Mouse (Mus musculus) E14TG2a.4 (cell line): ENCODE data around the gene Gsta2.
"Not testable (repeated sequence)": the region's sequence is repeated elsewhere in the genome, so short reads cannot be mapped to it uniquely, and the experiment has no call there.

ENCODE experiments used
- H3K27me3 ChIP-seq: 2 replicates; pipeline ENCODE4 v1.6.1; 2014; ENCODE audit warnings: low read length, control low read depth; ENCODE audit not compliant: insufficient read depth
- H3K36me3 ChIP-seq: 2 replicates; pipeline ENCODE4 v1.6.1; 2014; ENCODE audit warnings: low read length, control low read depth; ENCODE audit not compliant: insufficient read depth
- H3K4me1 ChIP-seq: replicated peaks from 2 replicates; pipeline ENCODE4 v1.6.1; 2014; ENCODE audit warnings: low read depth, low read length, control low read depth
- H3K4me3 ChIP-seq: replicated peaks from 2 replicates; pipeline ENCODE4 v1.5.1; 2014; ENCODE audit warnings: mild to moderate bottlenecking, low read length
- H3K9me3 ChIP-seq: 2 replicates; pipeline ENCODE4 v1.6.1; 2014; ENCODE audit warnings: low read length, control low read depth
- CTCF ChIP-seq: conservative IDR thresholded peaks from 2 replicates; pipeline ENCODE4 v1.5.1; 2014; ENCODE audit warnings: low read length
- NANOG ChIP-seq: IDR thresholded peaks from 2 replicates; pipeline ENCODE4 v1.6.1; 2014; ENCODE audit warnings: borderline replicate concordance, low read length, mixed read lengths
- POU5F1 ChIP-seq: IDR thresholded peaks from 2 replicates; pipeline ENCODE4 v1.6.1; 2014; ENCODE audit warnings: low read length, borderline replicate concordance

Gene Gsta2

DNA sequence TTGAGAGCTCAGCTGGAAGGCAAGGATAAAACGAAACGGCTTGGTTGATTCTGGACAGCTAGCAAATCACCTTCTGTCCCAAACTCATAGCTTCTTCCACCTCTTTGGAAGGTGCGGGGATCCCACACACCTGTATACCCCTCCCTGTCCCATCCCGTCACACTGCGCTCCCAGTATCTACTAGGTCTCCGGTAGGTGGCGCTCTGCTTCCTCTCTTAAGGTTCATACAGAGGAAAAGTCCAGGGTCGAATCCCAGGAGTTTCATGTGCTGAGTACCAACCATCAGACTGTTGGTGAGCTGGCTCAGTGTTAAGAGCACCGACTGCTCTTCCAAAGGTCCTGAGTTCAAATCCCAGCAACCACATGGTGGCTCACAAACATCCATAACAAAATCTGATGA is 2.5 kb upstream of the Gsta2 start:
- Histone ChIP-seq H3K4me3 (no peak overlapping the region), H3K27me3 (no peaks in the 10 kb centered on the region), H3K36me3 (no peaks in the 10 kb centered on the region), H3K9me3 (no peaks in the 10 kb centered on the region), H3K4me1 (peaks cover 71% of the 10 kb centered on the region)
- TF ChIP-seq NANOG (no peak), CTCF (peak; percentile 81), POU5F1 (no peak)

GRCm38 (mm10) chr9:78354665-78355578 is 666 bp downstream of the Gsta2 start:
- H3K27me3 ChIP-seq = 0 out of 2 replicates have a peak, but pooled peaks cover 2% of the 10 kb centered on the region
- no peaks in the 10 kb centered on the region for H3K9me3 ChIP-seq
- no peaks in the 10 kb centered on the region for H3K36me3 ChIP-seq
- H3K4me1 ChIP-seq = peaks cover 49% of the 10 kb centered on the region
- no peak overlapping the region for H3K4me3 ChIP-seq
- TF ChIP-seq NANOG = no peak
- TF ChIP-seq CTCF = no peak
- no peak for TF ChIP-seq POU5F1

- peaks cover 34% of the 10 kb centered on the region for H3K4me1 ChIP-seq
- no peak overlapping the region for H3K4me3 ChIP-seq
- H3K36me3 ChIP-seq = no peaks in the 10 kb centered on the region
- TF ChIP-seq CTCF (no peak), POU5F1 (no peak), NANOG (no peak)
- no peaks in the 10 kb centered on the region for H3K9me3 ChIP-seq
- peaks cover 20% of the 10 kb centered on the region; the same call in 1 of the 2 replicates for H3K27me3 ChIP-seq
Observed at GRCm38 (mm10) chr9:78351504-78352220, 3.9 kb downstream of the Gsta2 start.

GRCm38 (mm10) chr9:78350007-78350406 is 5.6 kb downstream of the Gsta2 start:
- not testable (repeated sequence) for H3K4me3 ChIP-seq, H3K36me3 ChIP-seq, H3K9me3 ChIP-seq
- TF ChIP-seq NANOG = peak; percentile 58; the same call in 1 of the 2 replicates
- Histone ChIP-seq H3K27me3 (peaks cover 21% of the 10 kb centered on the region; the same call in 1 of the 2 replicates), H3K4me1 (peaks cover 19% of the 10 kb centered on the region)

GRCm38 (mm10) chr9:78349141-78349540 is 6.4 kb downstream of the Gsta2 start:
- Histone ChIP-seq H3K27me3 (peaks cover 21% of the 10 kb centered on the region; the same call in 1 of the 2 replicates), H3K4me1 (peaks cover 23% of the 10 kb centered on the region)
- not testable (repeated sequence) for H3K4me3 ChIP-seq, H3K36me3 ChIP-seq, H3K9me3 ChIP-seq

- H3K27me3 ChIP-seq = peaks cover 21% of the 10 kb centered on the region; the same call in 1 of the 2 replicates
- not testable (repeated sequence) for H3K9me3 ChIP-seq, H3K36me3 ChIP-seq, H3K4me3 ChIP-seq
- H3K4me1 ChIP-seq = peaks cover 23% of the 10 kb centered on the region
Observed at GRCm38 (mm10) chr9:78348206-78349004, 7.2 kb downstream of the Gsta2 start.

DNA sequence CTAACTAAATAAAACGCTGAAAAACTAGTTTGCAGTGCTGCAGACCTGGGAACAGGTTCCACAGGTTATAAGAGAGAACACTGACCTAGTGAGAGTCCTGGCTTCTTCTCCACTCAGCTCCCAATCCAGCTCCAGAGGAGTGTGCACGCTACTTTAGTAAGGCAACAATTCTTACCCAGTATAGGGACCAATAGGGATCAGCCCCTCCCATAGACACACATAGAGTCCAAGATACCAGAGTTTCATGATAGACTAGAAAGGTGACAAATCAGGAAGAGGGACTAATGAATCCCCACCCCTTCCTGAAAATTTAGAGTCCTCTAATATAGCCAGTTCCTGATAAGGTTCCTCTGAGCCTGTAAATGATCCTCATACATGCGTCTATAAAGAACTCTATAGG is 8.6 kb downstream of the Gsta2 start:
- no peak overlapping the region for H3K4me3 ChIP-seq
- TF ChIP-seq POU5F1 = no peak
- no peak for TF ChIP-seq NANOG
- TF ChIP-seq CTCF = no peak

DNA sequence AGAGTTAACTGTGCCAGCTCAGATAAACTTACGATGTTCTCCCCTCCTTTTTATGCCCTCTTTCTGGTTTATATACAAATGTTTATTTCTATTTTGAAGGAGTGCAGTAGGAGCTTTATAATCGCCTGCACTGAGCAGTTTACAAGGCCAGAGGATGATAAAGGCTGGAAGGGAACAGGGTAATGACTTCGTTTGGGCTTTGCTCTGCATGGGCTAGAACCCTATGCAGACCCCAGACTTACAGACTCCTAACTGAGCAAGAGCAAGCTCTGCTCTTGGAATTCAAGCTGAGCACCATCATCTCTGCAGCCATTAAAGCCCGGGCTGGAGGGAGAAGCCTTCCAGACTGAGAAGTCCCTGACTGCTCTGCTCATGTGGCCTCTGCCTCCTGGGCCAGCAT is 10.4 kb downstream of the Gsta2 start:
- not testable (repeated sequence) for H3K36me3 ChIP-seq, H3K4me3 ChIP-seq, H3K9me3 ChIP-seq
- peaks cover 19% of the 10 kb centered on the region for H3K4me1 ChIP-seq
- H3K27me3 ChIP-seq = peaks cover 19% of the 10 kb centered on the region; the same call in 1 of the 2 replicates

More for the DNA sequence above, 8.6 kb downstream of the Gsta2 start:
- Histone ChIP-seq H3K4me1 (peaks cover 22% of the 10 kb centered on the region), H3K27me3 (peaks cover 19% of the 10 kb centered on the region; the same call in 1 of the 2 replicates), H3K9me3 (no peaks in the 10 kb centered on the region), H3K36me3 (no peaks in the 10 kb centered on the region)

GRCm38 (mm10) chr9:78343055-78343454 is 12.5 kb downstream of the Gsta2 start:
- Histone ChIP-seq H3K27me3 (peaks cover 10% of the 10 kb centered on the region; the same call in 1 of the 2 replicates), H3K4me1 (peaks cover 11% of the 10 kb centered on the region; the same call in 1 of the 2 replicates)
- not testable (repeated sequence) for H3K4me3 ChIP-seq, H3K36me3 ChIP-seq, H3K9me3 ChIP-seq

DNA sequence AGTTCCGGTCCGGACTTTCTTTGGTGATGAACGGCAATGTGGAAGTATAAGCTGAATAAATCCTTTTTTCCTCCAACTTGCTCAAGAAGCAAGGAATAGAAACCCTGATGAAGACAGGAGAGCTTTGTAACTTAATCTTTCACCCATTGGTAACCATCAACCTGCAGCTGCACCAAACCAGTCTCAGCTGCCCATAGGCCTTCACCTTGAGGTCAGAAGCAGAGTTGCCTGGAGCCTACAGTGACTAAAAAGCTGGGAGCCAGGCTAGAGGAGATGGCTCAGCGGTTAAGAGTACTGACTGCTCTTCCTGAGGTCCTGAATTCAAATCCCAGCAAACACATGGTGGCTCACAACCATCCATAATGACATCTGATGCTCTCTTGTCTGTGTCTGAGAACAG is 13.1 kb downstream of the Gsta2 start:
- not testable (repeated sequence) for H3K27me3 ChIP-seq, H3K9me3 ChIP-seq, H3K4me3 ChIP-seq, H3K36me3 ChIP-seq
- H3K4me1 ChIP-seq = peaks cover 11% of the 10 kb centered on the region; the same call in 1 of the 2 replicates
